7 mouse cellular contexts compared by ENCODE assay signal in the genomic region with DNA sequence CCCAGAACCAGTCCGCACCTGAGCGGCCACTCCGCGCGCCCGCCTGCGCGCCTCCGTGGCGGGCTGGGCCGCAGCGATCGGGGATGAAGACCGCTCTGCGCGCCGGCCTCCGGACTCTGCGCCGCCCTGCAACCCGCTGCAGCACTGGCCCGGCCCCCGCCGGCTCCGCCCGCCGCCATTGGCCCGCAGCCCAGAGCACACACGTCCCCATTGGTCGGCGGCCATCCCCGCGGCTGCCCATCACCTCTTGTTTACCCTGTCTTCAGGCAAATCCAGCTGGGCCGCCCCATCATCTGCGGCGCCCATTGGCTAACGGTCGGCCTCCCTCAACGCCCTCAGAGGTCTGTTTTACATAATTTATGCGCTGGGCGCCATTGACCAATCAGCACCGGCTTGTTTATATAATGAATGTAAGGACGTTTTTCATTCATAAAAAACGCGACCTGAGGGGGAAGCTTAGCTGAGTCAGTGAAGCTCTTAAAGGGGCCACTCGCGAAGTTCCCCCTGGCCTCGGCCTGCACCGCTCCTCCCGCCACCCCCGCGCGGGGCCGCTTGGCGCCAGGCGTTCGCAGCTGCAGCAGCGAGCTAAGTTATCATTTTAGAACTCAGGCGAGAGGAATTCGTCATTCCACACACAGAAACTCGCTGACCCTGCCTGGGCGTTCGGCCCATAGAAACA. TPM values are rescaled to one million over a fixed set of nuclear protein-coding genes. Genes with fewer than 3 reads are reported as not detected.
DNase-seq lines count a peak whose midpoint lies in the region; ATAC-seq lines count a peak whose summit lies in the region.

Gene Etv5, minus strand, starts transcription at position 221 of the 679 bp plus-strand sequence.

- H3K4me2 ChIP-seq in intestine, embryonic 16.5 days (ENCODE audit: low read depth, low read length), result peak within 1 kb of the TSS; percentile 100
- peak within 1 kb of the TSS; percentile 98 for H3K4me2 ChIP-seq in midbrain, embryonic 11.5 days

- H3K9me3 ChIP-seq in intestine, embryonic 16.5 days (ENCODE audit: control insufficient read depth, low read length), result no peaks in the 10 kb centered on the region
- H3K9me3 ChIP-seq in midbrain, embryonic 11.5 days (ENCODE audit: control insufficient read depth, low read length), result no peaks in the 10 kb centered on the region

- peak; percentile 99 for ATAC-seq in intestine, embryonic 16.5 days
- ATAC-seq in midbrain, embryonic 11.5 days (ENCODE audit: low FRiP score), result peak; percentile 99

- no peaks in the 10 kb centered on the region for H3K36me3 ChIP-seq in intestine, embryonic 16.5 days (ENCODE audit: control insufficient read depth, insufficient read depth, low read length)
- H3K36me3 ChIP-seq in midbrain, embryonic 11.5 days (ENCODE audit: control insufficient read depth, insufficient read depth, low read length), result no peaks in the 10 kb centered on the region

- H3K9ac ChIP-seq in intestine, embryonic 16.5 days (ENCODE audit: low read depth, low read length), result peak within 1 kb of the TSS; percentile 73
- H3K9ac ChIP-seq in midbrain, embryonic 11.5 days (ENCODE audit: low read length), result peak within 1 kb of the TSS; percentile 68

- peak; percentile 100 for DNase-seq in adrenal gland, adult 8-10 months
- peak; percentile 96 for DNase-seq in embryo, embryonic 9.5 days (ENCODE audit: extremely low spot score)
- DNase-seq in gastrocnemius, postnatal 4 days (ENCODE audit: low spot score in 2 of 2), result peak; percentile 99
- peak; percentile 99 to 100 for DNase-seq in left cerebral cortex, postnatal 36 days (ENCODE audit: low spot score in 2 of 2)
- DNase-seq in midbrain, embryonic 11.5 days (ENCODE audit: low spot score, missing footprints), result peak; percentile 98
- peak; percentile 99 for DNase-seq in skeletal muscle tissue, adult 2 months (ENCODE audit: low read depth, low spot score)

- H3K4me3 ChIP-seq in intestine, embryonic 16.5 days (ENCODE audit: low read length), result peak within 1 kb of the TSS; percentile 67
- peak within 1 kb of the TSS; percentile 73 for H3K4me3 ChIP-seq in midbrain, embryonic 11.5 days (ENCODE audit: low read depth, low read length)

- H3K27me3 ChIP-seq in intestine, embryonic 16.5 days (replicated peaks; ENCODE audit: control insufficient read depth, insufficient read depth, low read length), result no peaks in the 10 kb centered on the region
- H3K27me3 ChIP-seq in midbrain, embryonic 11.5 days (ENCODE audit: control insufficient read depth, insufficient read depth, low read length), result peaks cover 42% of the 10 kb centered on the region

- H3K27ac ChIP-seq in intestine, embryonic 16.5 days (ENCODE audit: low read length), result peak within 1 kb of the TSS; percentile 83
- no peak within 1 kb of the TSS; the same call in 1 of the 2 replicates for H3K27ac ChIP-seq in midbrain, embryonic 11.5 days (ENCODE audit: low read depth, low read length)

- under 1% methylated on average over 62 of the region's 63 CpGs for WGBS in intestine, embryonic 16.5 days
- under 1% methylated on average over 56 of the region's 63 CpGs for WGBS in midbrain, embryonic 11.5 days

- intact Hi-C loops in left cerebral cortex, postnatal 36 days (cut with DNase I), result loop anchor here (2.0 to 5.0 kb wide), 2 partner anchors 105 to 127 kb away; no protein-coding TSS in a partner anchor

- peaks cover 8% of the 10 kb centered on the region for H3K4me1 ChIP-seq in intestine, embryonic 16.5 days (ENCODE audit: control insufficient read depth, insufficient read depth, low read length)
- peaks cover 18% of the 10 kb centered on the region for H3K4me1 ChIP-seq in midbrain, embryonic 11.5 days (ENCODE audit: control insufficient read depth, insufficient read depth, low read length)

RNA-seq across cellular contexts. Expression of gene Etv5, which starts in this region (rescaled TPM):
- total RNA-seq in adrenal gland, adult 8-10 months (2022), result 10 to 100 TPM; 26.9 to 38.9 (median 29.8) TPM
- 10 to 100 TPM; 31.4 to 34.0 TPM for total RNA-seq in gastrocnemius, postnatal 4 days (2021)
- polyA plus RNA-seq in intestine, embryonic 16.5 days (2015; fragmentation: Nextera tagmentation; extraction: Ambion mirVana), result 10.3 and 11.1 TPM in 2 replicates
- 10 to 100 TPM; 81.8 to 87.0 TPM for total RNA-seq in left cerebral cortex, postnatal 36 days (2021)
- 10.1 and 13.4 TPM in 2 replicates for polyA plus RNA-seq in midbrain, embryonic 11.5 days (2014; fragmentation: Nextera tagmentation; extraction: Ambion mirVana)
